Mouse (Mus musculus) ES-Bruce4 (cell line): ENCODE measurements around the gene Rab30.

Experiments used
- CTCF ChIP-seq: IDR thresholded peaks from one replicate; pipeline ENCODE4 v1.8.1; 2011; ENCODE audit warnings: low read depth, low read length
- POLR2A ChIP-seq: IDR thresholded peaks from one replicate; pipeline ENCODE4 v1.8.1; 2011; ENCODE audit warnings: low read length; ENCODE audit not compliant: insufficient read depth

DNA sequence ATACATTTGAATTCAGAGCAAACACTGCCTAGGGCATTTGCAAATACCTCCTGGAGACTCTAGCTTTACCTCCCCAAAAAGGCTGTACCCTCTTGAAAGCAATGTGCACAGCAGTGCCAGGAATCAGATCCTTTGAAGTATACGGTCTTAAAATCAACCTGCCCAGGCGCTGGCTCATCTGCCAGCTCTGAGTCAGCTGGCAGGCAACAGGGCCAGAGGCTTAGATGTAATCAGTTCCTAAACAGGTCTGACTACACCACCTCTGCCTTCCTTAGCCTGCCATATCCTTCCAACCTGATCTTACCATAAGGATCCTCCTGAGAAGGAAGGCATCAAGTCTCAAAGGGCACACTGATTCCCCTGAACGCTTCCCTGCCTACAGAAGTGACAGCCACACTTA is 17.7 kb upstream of the Rab30 start:
- TF ChIP-seq CTCF (no peak), POLR2A (no peak)
